Mouse (Mus musculus) MEL (cell line): Measurements from ENCODE around the gene Wnt2b. TPM values are rescaled to one million over a fixed set of nuclear protein-coding genes. Genes with fewer than 3 reads are reported as not detected.

Source experiments
- DNase-seq: peaks from one replicate; pipeline ENCODE4 v3.0.0; 2011; ENCODE audit warnings: low read depth, low spot score
- H3K27ac ChIP-seq: 2 replicates; pipeline ENCODE4 v1.5.1; 2012; ENCODE audit warnings: low read depth, mild to moderate bottlenecking, control low read depth, low read length, moderate library complexity; ENCODE audit not compliant: control insufficient read depth
- H3K27me3 ChIP-seq, 2 experiments: fragments of 150-350 bp in 1 of 2; sonication (generic) in 1 of 2; 2 replicates each; pipeline ENCODE4 v1.6.1; 2012; ENCODE audit warnings: low read length in 2 of 2, mild to moderate bottlenecking in 2 of 2, improper control_type of control experiment in 1 of 2, moderate library complexity in 1 of 2; ENCODE audit not compliant: insufficient read depth in 2 of 2, control insufficient read depth in 1 of 2
- H3K36me3 ChIP-seq, 2 experiments: 2 replicates each; pipeline ENCODE4 v1.6.1; 2012 to 2014; ENCODE audit warnings: low read length in 2 of 2, improper control_type of control experiment in 1 of 2, inconsistent platforms in 1 of 2, mild to moderate bottlenecking in 1 of 2; ENCODE audit not compliant: insufficient read depth in 2 of 2, control insufficient read depth in 1 of 2
- H3K4me1 ChIP-seq, 2 experiments: fragments of 150-350 bp in 1 of 2; sonication (generic) in 1 of 2; 2 replicates each; pipeline ENCODE4 v1.6.1; 2012; ENCODE audit warnings: low read length in 2 of 2, improper control_type of control experiment in 1 of 2, mild to moderate bottlenecking in 1 of 2; ENCODE audit not compliant: insufficient read depth in 2 of 2, control insufficient read depth in 1 of 2
- H3K4me3 ChIP-seq, 2 experiments: fragments of 150-350 bp in 1 of 2; sonication (generic) in 1 of 2; 2 replicates each; pipeline ENCODE4 v1.5.1; 2012; ENCODE audit warnings: low read depth in 2 of 2, low read length in 2 of 2, mild to moderate bottlenecking in 2 of 2, moderate library complexity in 2 of 2, control low read depth in 1 of 2, improper control_type of control experiment in 1 of 2; ENCODE audit not compliant: control insufficient read depth in 1 of 2, insufficient read depth in 1 of 2
- H3K79me2 ChIP-seq: 2 replicates; pipeline ENCODE4 v1.6.1; 2012; ENCODE audit warnings: mild to moderate bottlenecking, low read length, moderate library complexity; ENCODE audit not compliant: control insufficient read depth, poor library complexity, insufficient read depth
- H3K9ac ChIP-seq: 2 replicates; pipeline ENCODE4 v1.6.1; 2012; ENCODE audit warnings: low read depth, mild to moderate bottlenecking, control low read depth, low read length, moderate library complexity; ENCODE audit not compliant: control insufficient read depth, poor library complexity, severe bottlenecking
- H3K9me3 ChIP-seq: fragments of 150-350 bp; sonication (generic); replicated peaks from 2 replicates; pipeline ENCODE4 v1.6.1; 2012; ENCODE audit warnings: mild to moderate bottlenecking, low read length, improper control_type of control experiment, moderate library complexity; ENCODE audit not compliant: insufficient read depth
- BHLHE40 ChIP-seq: IDR thresholded peaks from 2 replicates; pipeline ENCODE4 v1.6.1; 2012; ENCODE audit warnings: low read depth, mild to moderate bottlenecking, inconsistent platforms, low read length, improper control_type of control experiment, borderline replicate concordance
- CHD1 ChIP-seq: IDR thresholded peaks from 2 replicates; pipeline ENCODE4 v1.6.1; 2012; ENCODE audit warnings: low read depth, mild to moderate bottlenecking, inconsistent platforms, low read length, improper control_type of control experiment
- CHD2 ChIP-seq: IDR thresholded peaks from 2 replicates; pipeline ENCODE4 v1.6.1; 2011; ENCODE audit warnings: low read length, improper control_type of control experiment
- GABPA ChIP-seq: IDR thresholded peaks from 2 replicates; pipeline ENCODE4 v1.6.1; 2012; ENCODE audit warnings: low read depth, mild to moderate bottlenecking, inconsistent platforms, low read length, improper control_type of control experiment, moderate library complexity
- GATA1 ChIP-seq: IDR thresholded peaks from 2 replicates; pipeline ENCODE4 v1.6.1; 2011; ENCODE audit warnings: low read depth, low read length, improper control_type of control experiment
- JUND ChIP-seq: IDR thresholded peaks from 2 replicates; pipeline ENCODE4 v1.6.1; 2011; ENCODE audit warnings: low read depth, mild to moderate bottlenecking, improper control_type of control experiment, low read length
- KAT2A ChIP-seq: conservative IDR thresholded peaks from 2 replicates; pipeline ENCODE4 v1.6.1; 2012; ENCODE audit warnings: low read depth, low read length, improper control_type of control experiment, inconsistent platforms
- MYB ChIP-seq: IDR thresholded peaks from 2 replicates; pipeline ENCODE4 v1.6.1; 2011; ENCODE audit warnings: mild to moderate bottlenecking, low read depth, low read length, improper control_type of control experiment
- NRF1 ChIP-seq: IDR thresholded peaks from 2 replicates; pipeline ENCODE4 v1.6.1; 2014; ENCODE audit warnings: low read depth, mild to moderate bottlenecking, inconsistent platforms, low read length, improper control_type of control experiment, moderate library complexity; ENCODE audit not compliant: poor library complexity, insufficient read depth, severe bottlenecking
- POLR2A ChIP-seq, 2 experiments: IDR thresholded peaks; 2 replicates each; pipeline ENCODE4 v1.6.1; 2011 to 2012; ENCODE audit warnings: low read length in 2 of 2, mild to moderate bottlenecking in 2 of 2, control low read depth in 1 of 2, improper control_type of control experiment in 1 of 2, low read depth in 1 of 2, moderate library complexity in 1 of 2; ENCODE audit not compliant: control insufficient read depth in 1 of 2, insufficient read depth in 1 of 2, poor library complexity in 1 of 2
- POLR2AphosphoS2 ChIP-seq: IDR thresholded peaks from 2 replicates; pipeline ENCODE4 v1.6.1; 2011; ENCODE audit warnings: low read length, improper control_type of control experiment
- POLR2AphosphoS5 ChIP-seq: IDR thresholded peaks from 2 replicates; pipeline ENCODE4 v1.6.1; 2012; ENCODE audit warnings: low read depth, borderline replicate concordance, mild to moderate bottlenecking, inconsistent platforms, low read length, moderate library complexity, mixed read lengths
- SIN3A ChIP-seq: IDR thresholded peaks from 2 replicates; pipeline ENCODE4 v1.6.1; 2012; ENCODE audit warnings: low read length, improper control_type of control experiment, inconsistent platforms
- TAL1 ChIP-seq: IDR thresholded peaks from 2 replicates; pipeline ENCODE4 v1.6.1; 2012; ENCODE audit warnings: mild to moderate bottlenecking, inconsistent platforms, low read length, moderate library complexity, mixed read lengths
- TBP ChIP-seq: IDR thresholded peaks from 2 replicates; pipeline ENCODE4 v1.8.0; 2011; ENCODE audit warnings: low read depth, low read length, improper control_type of control experiment
- TCF12 ChIP-seq: IDR thresholded peaks from 2 replicates; pipeline ENCODE4 v1.6.1; 2014; ENCODE audit warnings: low read depth, mild to moderate bottlenecking, inconsistent platforms, low read length, improper control_type of control experiment, moderate library complexity
- ZNF384 ChIP-seq: IDR thresholded peaks from 2 replicates; pipeline ENCODE4 v1.6.1; 2012; ENCODE audit warnings: low read depth, mild to moderate bottlenecking, inconsistent platforms, low read length, improper control_type of control experiment
- polyA plus RNA-seq, 2 experiments: library from polyadenylated mRNA; stranded (reverse) in 1 of 2; unstranded in 1 of 2; fragments of >175 nt in 1 of 2; fragments of >200 nt in 1 of 2; gene quantifications; 2 replicates each; pipeline versions ENCODE4 v1.2.1 to v1.2.4; 2012; ENCODE audit warnings: low replicate concordance in 2 of 2, low read depth in 1 of 2; ENCODE audit not compliant: insufficient read length in 2 of 2, insufficient read depth in 1 of 2, missing spikeins in 1 of 2
- total RNA-seq: library from RNA; depleted of rRNA; stranded (reverse); fragments of 300-350 nt; gene quantifications from 2 replicates; pipeline ENCODE4 v1.2.3, GENCODE M21; 2012

The Wnt2b gene
- total and polyA plus RNA-seq, 3 experiments = 0.31 TPM; not detected in 2

- Histone ChIP-seq H3K36me3 (no peaks in the 10 kb centered on the region), H3K4me3 (no peak overlapping the region), H3K27ac (no peak overlapping the region), H3K79me2 (no peaks in the 10 kb centered on the region), H3K9me3 (no peaks in the 10 kb centered on the region), H3K4me1 (no peaks in the 10 kb centered on the region), H3K27me3 (no peaks in the 10 kb centered on the region), H3K9ac (no peak overlapping the region)
- no peak for DNase-seq
- TF ChIP-seq KAT2A = no peak
- TF ChIP-seq TCF12 = no peak
- TF ChIP-seq GABPA = no peak
- no peak for TF ChIP-seq MYB
- no peak for TF ChIP-seq ZNF384
- no peak for TF ChIP-seq NRF1
These were observed 19.0 kb downstream of the Wnt2b start for GRCm38 (mm10) chr3:104942682-104943081.

GRCm38 (mm10) chr3:104940691-104941090 is 21.0 kb downstream of the Wnt2b start:
- Histone ChIP-seq H3K27me3 (no peaks in the 10 kb centered on the region), H3K9me3 (no peaks in the 10 kb centered on the region), H3K4me3 (no peak overlapping the region), H3K79me2 (no peaks in the 10 kb centered on the region), H3K4me1 (no peaks in the 10 kb centered on the region), H3K36me3 (no peaks in the 10 kb centered on the region), H3K9ac (no peak overlapping the region), H3K27ac (no peak overlapping the region)
- no peak for DNase-seq
- TF ChIP-seq GATA1 (no peak), TCF12 (no peak), TAL1 (no peak), POLR2AphosphoS2 (no peak), SIN3A (no peak), BHLHE40 (no peak), CHD2 (no peak), NRF1 (no peak), POLR2A (IDR thresholded peaks at IDR 0.05; ENCODE audit: control insufficient read depth in 1 of 2, insufficient read depth in 1 of 2, low read depth in 1 of 2, low read length in 2 of 2, poor library complexity in 1 of 2) (no peak), KAT2A (no peak), JUND (no peak), ZNF384 (no peak), POLR2AphosphoS5 (no peak), TBP (no peak), CHD1 (no peak)
